Mouse (Mus musculus): ENCODE results near the gene Parp6. TPM values are rescaled to one million over a fixed set of nuclear protein-coding genes. Genes with fewer than 3 reads are reported as not detected.

The Parp6 gene
- total RNA-seq, 2 experiments from 2014 or later = 152 to 159 TPM

- no peak for DNase-seq (ENCODE audit: low spot score in 2 of 2)
Observed at GRCm38 (mm10) chr9:59653371-59653770, 36.3 kb downstream of the Parp6 start.

GRCm38 (mm10) chr9:59654450-59654983 is 37.4 kb downstream of the Parp6 start:
- DNase-seq (ENCODE audit: low spot score in 2 of 2) = no peak
- intact Hi-C loops (cut with DNase I) = no loop called here

More at GRCm38 (mm10) chr9:59653371-59653770, 36.3 kb downstream of the Parp6 start:
- intact Hi-C loops (cut with DNase I) = no loop called here

- intact Hi-C loops (cut with DNase I) = loop anchor here (5.0 kb wide), 1 partner anchor 39 kb away; the partner anchor contains the start of gene Parp6
- peak; percentile 96 for DNase-seq (ENCODE audit: low spot score in 2 of 2)
Observed at GRCm38 (mm10) chr9:59655958-59656634, 39.0 kb downstream of the Parp6 start, which contains the start of gene Pkm. Pkm (plus strand) TSS chr9:59656368.

DNA sequence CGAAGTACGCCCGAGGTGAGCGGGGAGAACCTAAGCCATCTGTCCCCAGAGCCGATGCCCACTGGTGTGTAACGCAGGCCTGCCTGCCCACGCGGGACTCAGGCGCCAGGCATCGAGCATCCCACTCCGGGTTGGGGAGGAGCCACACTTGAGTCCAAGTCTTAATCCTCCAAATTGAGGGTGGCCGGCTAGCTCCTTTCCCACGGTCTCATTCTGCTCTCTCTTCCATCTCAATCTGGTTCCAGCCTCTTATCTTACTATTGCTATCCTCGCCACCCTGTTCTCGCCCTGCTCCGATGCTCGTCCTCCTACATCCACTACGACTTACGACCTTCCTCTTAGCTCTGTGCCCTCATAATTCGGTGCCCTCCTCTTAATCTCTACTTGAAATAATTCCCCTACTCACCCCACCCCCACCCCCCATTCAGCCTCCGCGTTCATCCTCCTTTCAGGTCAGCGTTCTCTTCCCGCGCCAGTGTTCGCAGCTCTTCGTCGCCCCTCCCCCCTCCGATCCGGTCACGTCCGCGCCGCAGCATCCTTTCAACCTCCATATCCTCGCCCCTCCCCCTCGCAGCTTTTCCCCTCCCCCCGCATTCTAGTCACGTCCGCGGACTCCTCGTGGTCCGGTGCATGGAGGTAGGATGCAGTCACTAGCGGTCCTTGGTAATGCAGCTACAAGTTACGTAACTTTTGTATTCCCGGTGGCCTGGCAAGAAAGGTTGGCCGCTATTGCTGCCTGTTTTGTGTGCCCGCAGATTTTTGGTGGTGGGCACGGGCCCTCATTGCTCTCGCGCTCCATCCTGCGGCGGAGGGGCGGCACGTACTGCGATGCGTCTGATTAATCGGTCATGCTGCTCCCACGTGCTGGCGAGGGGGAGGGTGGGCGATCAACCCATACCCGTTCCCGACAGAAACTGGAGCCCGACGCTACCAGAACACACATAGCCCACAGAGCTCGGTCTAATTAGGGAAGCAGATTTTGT is 39.8 kb downstream of the Parp6 start:
- DNase-seq (ENCODE audit: low spot score in 2 of 2) = peak; percentile 80 to 83
- intact Hi-C loops (cut with DNase I) = loop anchor here (5.0 kb wide), 1 partner anchor 40 kb away; the partner anchor contains the start of gene Parp6

DNA sequence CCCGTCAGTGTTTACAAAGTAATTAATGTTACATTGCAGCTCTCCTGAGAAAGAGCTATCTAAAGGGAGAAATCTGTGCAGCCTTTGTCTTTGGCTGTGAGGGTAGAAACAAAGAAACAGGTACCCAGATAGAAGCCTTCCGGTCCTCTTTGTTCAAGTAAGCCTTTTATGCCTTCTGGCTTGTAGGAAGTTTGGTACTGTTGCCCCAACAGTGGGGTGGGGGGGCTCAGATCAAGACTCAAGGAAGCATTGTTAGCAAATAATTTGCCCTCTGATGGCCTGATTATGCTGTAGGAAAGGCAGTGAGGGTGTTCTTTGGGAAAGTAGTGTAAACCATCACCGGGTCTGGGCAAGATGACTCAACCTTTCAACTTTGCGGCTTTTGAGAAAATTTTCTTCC is 41.1 kb downstream of the Parp6 start:
- intact Hi-C loops (cut with DNase I) = loop anchor here (5.0 kb wide), 1 partner anchor 41 kb away; the partner anchor contains the start of gene Parp6

GRCm38 (mm10) chr9:59659036-59660026 is 42.2 kb downstream of the Parp6 start:
- intact Hi-C loops (cut with DNase I) = loop anchor here (5.0 kb wide), 1 partner anchor 42 kb away; the partner anchor contains the start of gene Parp6
- peak; percentile 77 to 79 for DNase-seq (ENCODE audit: low spot score in 2 of 2)

More for the DNA sequence above, 41.1 kb downstream of the Parp6 start:
- DNase-seq (ENCODE audit: low spot score in 2 of 2) = no peak

GRCm38 (mm10) chr9:59660421-59660820 is 43.3 kb downstream of the Parp6 start:
- DNase-seq (ENCODE audit: low spot score in 2 of 2) = no peak
- intact Hi-C loops (cut with DNase I) = no loop called here

DNA sequence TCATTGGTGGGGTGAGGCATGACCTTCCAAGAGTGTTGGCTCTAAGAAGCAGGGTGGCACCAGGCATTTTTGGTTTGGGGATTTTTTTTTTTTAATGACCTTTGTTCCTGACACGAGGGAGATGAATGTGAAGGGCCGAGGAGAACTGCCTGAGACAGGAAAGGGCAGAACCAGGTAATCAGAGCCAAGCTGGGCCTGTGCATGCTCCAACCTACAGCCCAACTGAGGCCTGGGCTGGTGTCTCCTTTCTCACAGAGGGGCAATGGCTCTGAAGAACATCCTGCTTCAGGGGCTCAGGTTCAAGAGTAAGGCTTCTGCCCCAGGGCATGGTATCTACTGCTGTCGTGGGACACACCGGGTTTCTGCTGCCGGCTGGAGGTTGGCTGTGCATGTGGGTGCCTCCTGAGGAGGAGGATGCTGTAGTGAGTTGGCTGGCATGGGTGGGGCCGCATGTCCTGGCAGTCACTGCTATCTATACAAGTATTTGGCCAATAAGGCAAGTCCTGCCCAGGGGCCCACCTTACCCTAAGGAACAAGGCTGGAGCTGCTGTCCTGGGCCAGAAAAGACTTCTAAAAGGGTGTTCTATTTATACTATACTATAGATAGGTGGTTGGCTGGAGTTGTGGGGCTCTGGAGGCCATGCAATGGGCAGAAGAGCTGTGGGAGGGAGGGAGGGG is 44.4 kb downstream of the Parp6 start:
- intact Hi-C loops (cut with DNase I) = no loop called here
- no peak for DNase-seq (ENCODE audit: low spot score in 2 of 2)

- intact Hi-C loops (cut with DNase I) = no loop called here
- no peak for DNase-seq (ENCODE audit: low spot score in 2 of 2)
Observed at GRCm38 (mm10) chr9:59663226-59663625, 46.1 kb downstream of the Parp6 start.

- DNase-seq (ENCODE audit: low spot score in 2 of 2) = no peak
- intact Hi-C loops (cut with DNase I) = no loop called here
Observed at GRCm38 (mm10) chr9:59663957-59664356, 46.9 kb downstream of the Parp6 start.

GRCm38 (mm10) chr9:59664664-59665256 is 47.7 kb downstream of the Parp6 start:
- intact Hi-C loops (cut with DNase I) = no loop called here
- DNase-seq (ENCODE audit: low spot score in 2 of 2) = no peak

DNA sequence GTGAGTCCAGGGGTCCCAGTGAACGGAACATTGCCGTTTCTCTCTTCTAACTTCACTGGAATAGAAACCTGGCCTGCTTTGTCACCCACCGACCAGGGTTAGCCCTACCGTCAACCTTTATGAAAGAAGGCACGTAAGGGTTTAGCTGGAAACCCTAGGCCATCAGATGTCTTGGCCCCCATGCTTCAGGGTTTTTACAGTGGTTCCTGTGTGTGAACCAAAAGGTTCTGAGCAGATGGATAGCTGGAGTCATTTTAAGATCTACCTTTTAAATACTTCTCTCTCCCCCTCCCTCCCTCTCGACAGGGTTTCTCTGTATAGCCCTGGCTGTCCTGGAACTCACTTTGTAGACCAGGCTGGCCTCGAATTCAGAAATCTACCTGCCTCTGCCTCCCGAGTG is 48.9 kb downstream of the Parp6 start:
- no peak for DNase-seq (ENCODE audit: low spot score in 2 of 2)
- intact Hi-C loops (cut with DNase I) = no loop called here

DNA sequence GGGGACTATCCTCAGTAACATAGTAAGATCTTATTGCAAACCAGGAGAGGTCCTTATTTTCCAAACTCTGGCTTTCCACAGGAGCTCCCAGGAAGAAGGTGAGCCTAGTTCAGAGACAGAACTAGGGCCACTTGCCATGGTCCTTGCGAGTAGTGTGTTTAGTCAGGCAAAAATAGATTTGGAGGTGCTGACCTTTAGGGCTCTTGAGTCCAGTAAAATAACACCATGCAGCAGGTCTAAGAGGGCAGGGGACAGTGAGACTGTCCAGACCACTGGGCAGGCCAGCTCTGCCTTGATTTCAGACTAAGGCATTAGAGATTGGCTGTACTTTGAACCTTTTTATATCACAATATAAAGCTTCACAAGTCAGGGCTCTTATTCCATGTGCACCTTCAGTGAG is 49.7 kb downstream of the Parp6 start:
- intact Hi-C loops (cut with DNase I) = no loop called here
- DNase-seq (ENCODE audit: low spot score in 2 of 2) = no peak

- intact Hi-C loops (cut with DNase I) = no loop called here
- no peak for DNase-seq (ENCODE audit: low spot score in 2 of 2)
Observed at GRCm38 (mm10) chr9:59667250-59667649, 50.2 kb downstream of the Parp6 start.

- no peak for DNase-seq (ENCODE audit: low spot score in 2 of 2)
- intact Hi-C loops (cut with DNase I) = no loop called here
Observed at GRCm38 (mm10) chr9:59667904-59668303, 50.8 kb downstream of the Parp6 start.

DNA sequence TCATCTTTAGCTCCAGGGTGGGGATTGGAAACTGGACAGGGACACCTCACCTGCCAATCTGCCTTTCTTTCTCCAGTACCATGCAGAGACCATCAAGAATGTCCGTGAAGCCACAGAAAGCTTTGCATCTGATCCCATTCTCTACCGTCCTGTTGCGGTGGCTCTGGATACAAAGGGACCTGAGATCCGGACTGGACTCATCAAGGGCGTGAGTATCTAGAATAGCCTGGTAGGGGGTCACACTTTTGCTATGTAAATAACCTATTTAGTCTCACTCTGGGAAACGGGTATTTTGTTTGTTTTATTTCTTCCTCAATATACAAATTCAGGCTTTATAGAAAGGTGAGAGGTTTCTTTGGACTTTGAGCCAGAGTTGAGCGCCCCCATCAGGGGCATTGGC is 51.4 kb downstream of the Parp6 start:
- no peak for DNase-seq (ENCODE audit: low spot score in 2 of 2)
- intact Hi-C loops (cut with DNase I) = no loop called here

- intact Hi-C loops (cut with DNase I) = no loop called here
- no peak for DNase-seq (ENCODE audit: low spot score in 2 of 2)
Observed at GRCm38 (mm10) chr9:59669172-59669571, 52.1 kb downstream of the Parp6 start.

All from left cerebral cortex, postnatal 36 days (tissue).